Mouse (Mus musculus) pancreas, adult 10 weeks (tissue): ENCODE results near the gene Gpx2. TPM values are rescaled to one million over a fixed set of nuclear protein-coding genes. Genes with fewer than 3 reads are reported as not detected.

Experiments
- polyA plus RNA-seq: library from polyadenylated mRNA; stranded (reverse); fragments of 350-450 nt; fragmentation: Illumina TruSeq; extraction: RNeasy Lipid Tissue Mini Kit (QIAGEN cat#74804); gene quantifications from one replicate; pipeline ENCODE4 v1.2.3, GENCODE M21; 2015; ENCODE audit warnings: low read depth, low replicate concordance; ENCODE audit not compliant: insufficient read depth

The Gpx2 gene
- polyA plus RNA-seq = 3.8 TPM

GRCm38 (mm10) chr12:76795350-76795749 is at the start of gene Gpx2:
TSS of gene Gpx2 (minus strand) at chr12:76795554.

GRCm38 (mm10) chr12:76822651-76823041 is 27.3 kb upstream of the Gpx2 start, which contains the start of gene Rab15:
TSS of gene Rab15 (minus strand) at chr12:76822908.

GRCm38 (mm10) chr12:76765354-76765851 is 30.0 kb downstream of the Gpx2 start, which contains the start of the genes Churc1 and Fntb:
TSS of gene Churc1 (plus strand) at chr12:76765538.
TSS of gene Fntb (plus strand) at chr12:76765589.

Other genes with a start within 250 kb of the Gpx2 start
- gene Sptb, start 85.0 kb downstream of the Gpx2 start, polyA plus RNA-seq = 0.22 TPM
- 21.5 TPM for gene Churc1, start 30.0 kb downstream of the Gpx2 start, polyA plus RNA-seq
- 2.3 TPM for gene Fntb, start 30.0 kb downstream of the Gpx2 start, polyA plus RNA-seq
- 0.50 TPM for gene Rab15, start 27.4 kb upstream of the Gpx2 start, polyA plus RNA-seq
- gene Max, start 166.6 kb upstream of the Gpx2 start, polyA plus RNA-seq = 12.9 TPM